Mouse (Mus musculus) ES-CJ7 (cell line): Measurements from ENCODE around the gene Rnf141.

Source experiments
- DNase-seq: peaks from one replicate; pipeline ENCODE4 v3.0.0; 2011; ENCODE audit warnings: low read depth, low spot score

Gene Rnf141

DNA sequence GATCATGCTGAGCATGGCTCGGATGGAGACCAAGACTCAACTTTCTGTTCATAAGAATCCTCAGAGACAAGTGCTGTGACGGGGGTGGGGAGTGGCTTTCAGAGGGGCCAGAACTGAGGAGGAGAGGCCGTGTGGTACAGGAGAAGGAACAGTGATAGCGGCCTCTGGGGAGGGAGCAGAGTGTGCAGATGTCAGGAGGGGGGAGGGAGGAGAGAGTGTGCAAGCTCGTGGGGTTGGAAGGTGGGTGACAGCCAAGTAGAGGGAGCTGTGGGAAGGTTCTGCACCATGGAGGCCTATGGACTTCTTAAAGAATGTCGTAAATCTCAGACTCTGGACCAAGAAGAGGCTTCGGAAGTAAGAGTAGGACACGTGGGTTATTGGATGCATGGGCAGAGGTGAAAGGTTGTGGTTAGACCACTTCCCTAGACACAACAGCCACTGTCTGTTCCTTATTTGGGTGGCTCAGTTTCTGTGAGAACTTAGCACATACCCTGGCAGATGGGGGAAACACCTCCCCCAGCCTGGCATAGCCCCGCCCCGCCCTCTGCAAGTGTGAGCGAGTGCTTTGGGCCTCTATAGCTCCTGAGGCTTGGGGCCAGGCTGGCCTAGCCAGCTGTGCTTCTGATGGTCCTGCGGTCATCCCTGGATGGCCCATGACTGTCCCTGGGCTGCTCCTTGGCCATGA is 47.7 kb downstream of the Rnf141 start:
- DNase-seq: no peak

DNA sequence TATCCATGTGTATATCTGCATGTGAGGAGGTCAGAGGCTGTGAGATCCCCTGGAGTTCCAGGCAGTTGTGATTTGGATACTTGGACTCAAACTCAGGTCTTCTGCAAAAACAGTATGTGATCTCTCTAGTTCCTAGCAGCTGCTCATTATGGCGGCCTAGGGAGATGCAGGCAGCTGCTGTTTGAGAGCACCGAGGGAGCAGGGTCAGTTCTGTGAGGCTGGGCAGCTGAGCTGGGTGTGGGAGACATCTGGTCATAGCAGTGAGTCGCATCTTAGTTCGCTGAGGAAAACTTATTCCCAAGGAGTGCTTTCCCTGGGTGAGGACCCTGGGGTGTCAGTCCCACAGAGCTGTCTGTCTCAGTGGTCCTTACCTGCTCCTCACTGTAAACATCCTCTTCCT is 49.5 kb downstream of the Rnf141 start:
- DNase-seq: no peak

DNA sequence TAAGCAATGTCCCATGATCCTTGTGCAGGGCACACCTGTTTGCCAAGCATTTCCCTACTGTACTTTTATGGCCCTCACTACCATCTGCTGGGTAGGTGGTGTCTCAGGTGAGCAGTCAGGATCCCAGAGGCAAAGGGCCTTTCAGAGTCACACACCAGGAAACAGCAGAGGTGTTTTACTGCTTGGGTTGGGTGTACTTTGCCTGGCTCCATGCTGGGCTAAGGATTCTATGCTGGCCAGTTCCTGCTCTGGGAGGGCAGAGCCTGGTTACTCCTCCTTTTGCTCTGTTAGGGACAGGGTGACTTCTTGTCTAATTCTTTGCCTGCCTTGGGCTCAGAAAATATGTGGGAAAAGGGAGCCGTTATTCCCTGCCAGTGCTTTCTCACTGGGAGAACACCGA is 51.4 kb downstream of the Rnf141 start:
- DNase-seq: no peak

DNA sequence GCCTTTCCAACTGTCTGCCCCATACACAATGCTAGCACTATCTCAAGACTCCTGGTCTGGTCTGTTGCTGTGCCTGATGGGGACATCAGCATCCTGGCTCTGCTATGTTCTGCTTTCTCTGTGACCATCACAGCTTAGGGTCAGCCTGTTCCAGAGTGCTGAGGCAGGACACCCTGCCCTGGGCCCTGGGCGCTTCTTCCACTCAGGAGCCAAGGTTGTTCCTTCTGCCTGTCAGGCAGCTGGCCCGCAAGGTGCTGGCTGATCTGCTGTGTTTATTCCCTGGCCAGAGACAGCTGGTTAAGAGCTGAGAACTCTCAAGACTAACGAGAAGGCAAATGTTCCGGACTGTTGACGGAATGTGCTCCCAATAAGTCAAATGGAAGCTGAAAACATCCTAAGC is 52.1 kb downstream of the Rnf141 start:
- DNase-seq: no peak

- DNase-seq: no peak
Measured at GRCm38 (mm10) chr7:110790878-110791277, 53.4 kb downstream of the Rnf141 start.

DNA sequence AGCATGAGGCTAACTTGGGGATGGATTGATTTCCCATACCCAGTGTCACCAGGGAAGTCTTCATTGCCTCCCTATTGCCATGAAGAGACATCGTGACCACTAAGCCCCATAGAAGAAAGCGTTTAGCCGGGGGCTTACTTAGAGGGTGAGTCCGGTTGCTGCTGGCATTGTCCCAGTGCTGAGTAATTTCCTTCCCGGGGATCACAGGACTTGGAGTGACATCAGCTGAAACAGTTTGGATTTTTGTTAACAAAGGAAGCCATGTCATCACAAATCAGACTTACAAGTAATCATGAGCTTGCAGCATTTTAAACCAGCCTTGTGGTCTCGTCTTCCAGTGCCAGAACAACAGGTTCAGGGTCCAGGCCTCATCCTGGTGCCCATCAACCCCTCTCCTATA is 56.9 kb downstream of the Rnf141 start:
- DNase-seq: no peak

- DNase-seq: no peak
Measured at GRCm38 (mm10) chr7:110785741-110786146, 58.5 kb downstream of the Rnf141 start.

GRCm38 (mm10) chr7:110784965-110785364 is 59.3 kb downstream of the Rnf141 start:
- no peak for DNase-seq

DNA sequence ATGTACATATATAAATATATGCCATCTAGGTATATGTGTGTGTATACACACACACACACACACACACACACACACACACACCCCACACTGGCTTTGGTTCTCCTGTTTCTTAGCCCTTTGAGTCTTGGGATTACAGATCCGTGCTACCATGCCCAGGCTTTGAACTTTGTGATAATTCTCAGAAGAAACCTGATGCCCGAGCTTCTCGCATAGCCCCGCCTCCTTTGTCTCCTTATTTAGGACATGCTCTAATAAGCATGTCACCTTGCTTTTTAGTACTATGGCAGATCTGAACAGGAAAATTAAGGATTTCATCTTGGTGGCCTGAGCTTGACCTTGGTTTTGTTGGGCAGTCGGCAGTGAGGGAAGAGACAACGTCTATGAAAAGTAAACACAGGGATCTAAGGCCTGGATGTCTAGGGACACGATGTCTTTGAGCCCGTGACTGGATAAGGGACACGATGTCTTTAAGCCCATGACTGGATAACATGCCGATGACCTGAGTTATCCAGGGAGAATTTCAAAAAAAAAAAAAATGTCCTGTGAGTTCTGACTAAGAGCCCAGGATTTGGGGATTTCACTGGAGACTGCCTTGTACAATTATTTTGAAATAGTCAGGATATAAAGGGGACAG is 61.3 kb downstream of the Rnf141 start:
- no peak for DNase-seq

- DNase-seq: no peak
Measured at GRCm38 (mm10) chr7:110782135-110782534, 62.1 kb downstream of the Rnf141 start.

- no peak for DNase-seq
Measured at GRCm38 (mm10) chr7:110781231-110781711, 63.0 kb downstream of the Rnf141 start.

DNA sequence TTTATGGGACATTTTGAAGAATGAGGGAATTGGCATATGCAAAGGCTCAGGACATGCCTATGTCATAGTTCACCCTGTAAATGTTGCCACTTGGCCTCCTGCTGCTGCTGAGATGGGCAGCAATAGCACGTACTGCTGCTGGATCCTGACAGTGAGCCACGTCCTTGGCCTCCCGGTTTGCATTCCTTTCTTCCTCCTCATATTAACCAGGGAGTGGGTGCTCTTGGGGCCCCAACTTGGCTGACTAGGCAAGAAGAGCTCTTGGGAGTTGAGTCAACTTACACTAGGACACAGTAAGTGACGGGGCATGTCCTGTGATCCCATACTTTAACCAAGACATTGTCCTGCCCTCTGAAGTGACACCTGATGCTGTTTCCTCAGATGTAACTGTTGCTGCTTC is 63.7 kb downstream of the Rnf141 start:
- DNase-seq: no peak

GRCm38 (mm10) chr7:110779605-110780111 is 64.6 kb downstream of the Rnf141 start:
- no peak for DNase-seq

DNA sequence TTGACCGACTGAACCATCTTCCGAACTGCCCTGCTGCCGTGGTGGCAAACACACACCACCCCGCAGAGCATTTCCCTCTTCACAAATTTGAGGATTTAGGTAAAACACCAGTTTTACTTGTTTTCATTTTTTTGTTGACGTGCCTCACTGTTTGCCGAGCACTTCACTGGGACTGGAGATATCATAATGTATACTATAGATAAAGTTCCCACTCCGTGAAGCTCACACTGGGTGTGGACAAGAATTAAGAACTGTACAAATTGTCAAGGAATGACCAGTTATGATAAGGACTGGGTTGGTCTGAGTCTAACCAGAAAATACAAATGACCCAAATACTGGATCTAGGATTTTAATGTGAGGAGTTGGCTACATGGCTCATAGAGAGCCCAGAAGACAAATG is 65.3 kb downstream of the Rnf141 start:
- DNase-seq: no peak

DNA sequence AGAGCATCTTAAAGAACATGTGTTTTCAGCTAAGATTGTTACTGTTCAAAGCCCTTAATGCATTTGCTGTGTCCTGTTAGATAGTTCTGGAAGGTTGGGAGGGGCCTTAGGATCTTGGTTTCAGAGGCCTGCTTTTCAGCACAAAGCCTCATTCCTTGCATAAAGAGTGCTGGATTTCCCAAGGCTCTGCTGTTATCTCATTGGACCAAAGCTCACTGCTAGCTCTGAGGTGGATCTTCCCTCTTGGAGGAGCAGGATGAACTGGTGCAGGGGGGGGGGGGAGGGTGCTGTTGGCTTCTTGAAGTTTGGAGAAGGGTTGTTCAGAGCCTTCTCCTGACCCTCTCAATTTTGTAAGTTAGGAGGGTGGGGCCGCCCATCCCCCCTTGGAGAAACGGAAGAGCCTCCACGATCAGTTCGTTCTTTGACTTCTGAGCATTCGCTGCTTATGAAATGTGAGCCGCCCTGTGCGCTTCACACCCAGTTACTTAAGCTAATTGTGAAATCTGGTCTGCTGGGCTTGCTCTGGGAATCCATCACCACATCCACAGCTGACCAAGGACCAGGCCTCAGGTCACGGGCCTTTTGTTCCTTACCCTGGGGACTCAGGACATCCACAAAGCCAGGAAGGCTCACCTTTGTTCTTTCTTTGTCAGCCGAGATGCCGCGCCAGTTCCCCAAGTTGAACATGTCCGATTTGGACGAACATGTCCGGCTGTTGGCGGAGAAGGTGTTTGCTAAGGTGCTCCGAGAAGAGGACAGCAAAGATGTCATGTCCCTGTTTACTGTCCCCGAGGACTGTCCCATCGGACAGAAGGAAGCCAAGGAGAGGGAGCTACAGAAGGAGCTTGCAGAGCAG is 66.9 kb downstream of the Rnf141 start:
- peak; percentile 26 for DNase-seq

GRCm38 (mm10) chr7:110774674-110775073 is 69.6 kb downstream of the Rnf141 start:
- no peak for DNase-seq

DNA sequence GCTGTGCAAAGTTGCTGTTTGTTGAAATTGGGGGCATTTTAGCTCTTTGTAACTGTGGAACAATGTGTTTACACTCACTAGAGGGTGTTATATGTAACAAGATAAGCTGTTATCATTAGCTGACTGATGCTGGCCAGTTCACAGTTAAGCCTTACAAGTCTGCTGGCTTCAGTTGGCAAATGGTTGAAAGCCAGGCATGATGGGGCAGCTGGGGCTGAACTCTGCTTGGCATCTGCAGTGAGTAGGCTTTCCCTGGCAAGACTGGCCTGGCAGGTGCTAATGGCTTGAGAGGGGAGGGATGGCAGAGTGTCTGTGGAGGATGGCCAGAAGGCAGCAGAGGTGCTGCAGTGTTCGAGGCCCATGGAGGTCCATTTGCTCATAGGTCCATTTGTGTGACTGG is 70.2 kb downstream of the Rnf141 start:
- no peak for DNase-seq

GRCm38 (mm10) chr7:110773204-110774002 is 70.9 kb downstream of the Rnf141 start:
- no peak for DNase-seq

DNA sequence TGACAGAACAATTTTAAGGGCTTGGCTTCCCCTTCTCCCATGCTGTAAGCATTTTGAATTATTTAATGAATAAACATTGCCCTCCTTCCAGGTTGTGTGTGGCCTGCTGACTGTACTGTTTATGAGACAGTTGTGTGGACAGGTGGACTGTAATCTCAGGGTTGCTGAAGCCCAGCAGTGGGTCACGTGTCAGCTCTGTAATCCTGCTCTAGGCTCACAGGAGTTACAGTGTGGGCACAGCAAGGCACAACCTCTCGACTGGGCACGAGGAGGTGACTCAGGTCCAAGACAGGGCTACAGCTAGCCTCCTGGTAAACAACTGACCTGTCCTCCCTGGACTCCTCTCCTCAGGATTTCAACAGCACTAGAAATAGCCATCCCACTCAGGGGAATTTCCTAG is 71.9 kb downstream of the Rnf141 start:
- DNase-seq: no peak

DNA sequence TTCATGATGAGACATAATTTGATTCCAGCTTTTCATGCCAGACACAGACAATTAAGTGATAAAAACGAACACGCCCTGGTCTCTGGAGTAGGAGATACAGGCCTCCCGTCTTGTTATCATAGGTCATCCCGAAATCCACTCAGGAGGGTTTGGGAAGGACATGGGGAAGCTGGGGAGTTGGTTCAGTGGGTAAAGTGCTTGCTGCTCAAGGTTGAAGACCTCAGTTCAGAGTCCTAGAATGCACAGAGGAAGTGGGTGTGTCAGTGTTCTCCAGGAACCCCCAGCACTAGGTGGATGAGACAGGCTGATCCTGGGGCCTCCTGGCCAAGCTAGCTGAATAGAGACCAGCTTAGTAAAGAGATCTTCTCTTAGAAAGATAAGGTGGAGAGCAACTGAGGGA is 73.3 kb downstream of the Rnf141 start:
- DNase-seq: no peak

- DNase-seq: peak; percentile 21
Measured at GRCm38 (mm10) chr7:110769094-110769493, 75.2 kb downstream of the Rnf141 start.
